Mouse (Mus musculus) small intestine, adult 2 months (tissue): Measurements from ENCODE around the gene Sdsl. TPM values are rescaled to one million over a fixed set of nuclear protein-coding genes. Genes with fewer than 3 reads are reported as not detected.

ENCODE experiments used
- H3K27ac ChIP-seq: fragments of 200-500 bp; 2 replicates; pipeline ENCODE4 v1.5.1; 2012; ENCODE audit warnings: low read depth, low read length, control low read depth, inconsistent platforms; ENCODE audit not compliant: insufficient read depth
- H3K27me3 ChIP-seq: fragments of 200-500 bp; 2 replicates; pipeline ENCODE4 v1.6.1; 2012; ENCODE audit warnings: mild to moderate bottlenecking, moderate library complexity, low read length, inconsistent platforms; ENCODE audit not compliant: control insufficient read depth, insufficient read depth
- H3K36me3 ChIP-seq: fragments of 200-500 bp; 2 replicates; pipeline ENCODE4 v1.6.1; 2012; ENCODE audit warnings: mild to moderate bottlenecking, low read length, control low read depth, inconsistent platforms; ENCODE audit not compliant: control insufficient read depth, insufficient read depth
- H3K4me1 ChIP-seq: fragments of 200-500 bp; 2 replicates; pipeline ENCODE4 v1.6.1; 2012; ENCODE audit warnings: low read length, inconsistent platforms, mixed read lengths; ENCODE audit not compliant: control insufficient read depth, insufficient read depth, insufficient read length
- H3K4me3 ChIP-seq: fragments of 200-500 bp; 2 replicates; pipeline ENCODE4 v1.5.1; 2012; ENCODE audit warnings: low read depth, mild to moderate bottlenecking, control low read depth, inconsistent platforms, low read length, moderate library complexity
- CTCF ChIP-seq: fragments of 200-500 bp; IDR thresholded peaks from 2 replicates; pipeline ENCODE4 v1.5.1; 2012; ENCODE audit warnings: low read depth, mild to moderate bottlenecking, control low read depth, inconsistent platforms, low read length, moderate library complexity, mixed read lengths; ENCODE audit not compliant: insufficient replicate concordance, insufficient read length; ENCODE audit errors: extremely low read depth
- POLR2A ChIP-seq: fragments of 200-500 bp; IDR thresholded peaks from 2 replicates; pipeline ENCODE4 v1.6.1; 2012; ENCODE audit warnings: low read depth, mild to moderate bottlenecking, control low read depth, inconsistent platforms, low read length, moderate library complexity
- WGBS: fragments of 180-500 bp; shearing (Covaris S2); methylation state at CpG from one replicate; pipeline ENCODE4 v1.1.7; 2018; 5-methylcytosine and 5-hydroxymethylcytosine counted together
- polyA plus RNA-seq: library from polyadenylated mRNA; depleted of rRNA; stranded (reverse); fragments of >200 nt; gene quantifications from 2 replicates; pipeline ENCODE4 v1.2.3, GENCODE M21; 2012

Sdsl gene
- polyA plus RNA-seq, 1 experiment: 46.4 TPM

DNA sequence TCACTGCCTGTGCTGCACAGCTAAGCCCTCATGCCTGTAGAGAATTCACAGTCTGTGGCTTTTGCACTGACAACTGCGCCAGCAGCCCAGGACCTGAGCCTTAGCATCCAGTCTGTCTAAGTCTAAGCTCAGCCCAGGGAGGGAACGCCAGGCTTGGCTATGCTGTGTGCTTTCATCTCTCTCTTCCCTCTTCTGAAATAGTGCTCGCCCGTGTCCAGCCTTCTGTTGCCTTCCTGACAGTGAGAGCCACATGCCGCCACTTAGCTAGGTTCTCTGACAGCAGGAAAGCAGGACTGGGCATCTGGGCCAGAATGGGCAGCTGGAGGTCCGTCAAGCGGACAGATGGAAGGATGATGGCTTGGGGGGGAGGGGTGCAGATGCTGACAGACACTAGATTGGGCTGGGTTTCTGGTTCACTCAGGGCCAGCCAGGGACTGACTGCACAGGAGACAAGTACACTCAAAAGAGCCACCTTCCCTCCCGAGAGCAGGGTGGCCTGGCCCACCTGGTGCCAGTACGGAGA is 21.3 kb upstream of the Sdsl start:
- TF ChIP-seq POLR2A: no peak
- no peak for TF ChIP-seq CTCF
- H3K36me3 ChIP-seq: peaks cover 1% of the 10 kb centered on the region; the same call in 1 of the 2 replicates
- H3K27ac ChIP-seq: no peak overlapping the region
- no peaks in the 10 kb centered on the region for H3K4me1 ChIP-seq
- no peaks in the 10 kb centered on the region for H3K27me3 ChIP-seq
- WGBS: 93% methylated on average over 9 of the region's 9 CpGs
- no peak overlapping the region for H3K4me3 ChIP-seq

DNA sequence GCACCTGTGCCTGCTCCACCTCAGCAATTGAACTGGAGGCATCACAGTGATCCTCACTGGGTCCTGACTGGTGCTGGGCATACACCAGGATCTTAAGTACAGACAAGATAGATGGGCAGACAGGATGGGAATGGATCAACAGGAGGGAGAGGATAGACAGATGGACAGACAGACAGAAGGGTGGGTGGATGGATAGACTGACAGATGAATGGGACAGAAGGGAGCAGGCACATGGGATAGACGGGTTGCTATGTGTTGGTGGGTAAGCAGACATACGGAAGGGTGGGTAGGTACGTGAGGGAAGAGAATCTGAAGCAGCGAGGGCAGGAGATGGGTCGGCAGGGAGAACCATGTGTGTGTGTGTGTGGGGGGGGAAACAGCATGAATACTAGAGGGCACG is 20.8 kb upstream of the Sdsl start:
- Histone ChIP-seq H3K36me3 (no peaks in the 10 kb centered on the region; the same call in 1 of the 2 replicates), H3K4me3 (no peak overlapping the region), H3K27me3 (no peaks in the 10 kb centered on the region), H3K27ac (no peak overlapping the region), H3K4me1 (no peaks in the 10 kb centered on the region)
- 95% methylated on average over 6 of the region's 6 CpGs for WGBS
- TF ChIP-seq CTCF: no peak
- TF ChIP-seq POLR2A: no peak

DNA sequence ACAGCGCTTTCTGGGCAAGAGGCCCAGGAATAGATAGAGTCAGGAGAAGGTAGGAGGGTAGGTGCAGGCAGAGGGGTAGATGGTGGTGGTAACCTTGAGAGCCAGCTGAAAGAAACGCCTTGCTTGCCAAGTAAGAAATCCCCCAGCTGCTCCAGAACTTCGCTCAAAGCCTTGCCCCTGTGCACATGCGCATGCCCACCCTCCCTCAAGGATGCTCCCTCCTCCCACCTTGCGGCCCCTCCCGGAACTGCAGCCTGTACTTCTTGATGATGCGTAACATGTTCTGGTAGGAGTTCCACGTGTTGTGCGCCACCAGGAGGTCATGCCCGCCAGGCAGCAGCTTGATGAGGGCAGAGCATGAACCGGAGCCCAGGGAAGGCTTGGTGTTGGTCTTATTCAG is 19.8 kb upstream of the Sdsl start:
- Histone ChIP-seq H3K36me3 (no peaks in the 10 kb centered on the region; the same call in 1 of the 2 replicates), H3K4me1 (peaks cover 3% of the 10 kb centered on the region; the same call in 1 of the 2 replicates), H3K27me3 (no peaks in the 10 kb centered on the region), H3K27ac (no peak overlapping the region), H3K4me3 (no peak overlapping the region)
- 79% methylated on average over 11 of the region's 11 CpGs for WGBS
- TF ChIP-seq CTCF: no peak
- TF ChIP-seq POLR2A: no peak

DNA sequence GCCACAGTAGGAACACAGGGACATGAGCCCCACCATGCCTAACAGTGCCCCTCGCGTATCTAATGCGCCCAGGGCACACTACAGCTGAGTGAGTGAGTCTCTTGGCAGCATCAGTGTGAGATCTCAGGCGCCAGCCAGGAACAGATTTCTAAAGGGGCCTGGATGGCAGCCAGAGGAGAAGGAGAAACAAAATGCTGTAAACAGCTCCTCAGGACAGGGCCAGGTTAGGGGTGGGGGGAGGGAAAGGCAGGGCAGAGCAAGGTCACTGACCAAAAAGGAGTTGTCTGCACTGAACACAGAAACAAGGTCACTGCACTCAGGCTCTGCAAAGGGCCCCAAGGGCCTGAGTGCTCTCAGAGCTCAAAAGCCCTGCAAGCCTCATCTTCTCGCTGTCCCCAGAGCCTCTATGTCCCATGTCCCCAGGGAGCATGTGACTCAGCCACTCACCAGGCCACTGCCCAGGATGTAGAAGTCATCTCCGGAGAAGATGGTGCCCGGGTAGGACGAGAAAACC is 18.1 kb upstream of the Sdsl start:
- Histone ChIP-seq H3K27me3 (no peaks in the 10 kb centered on the region), H3K27ac (no peak overlapping the region), H3K4me1 (peaks cover 6% of the 10 kb centered on the region; the same call in 1 of the 2 replicates), H3K4me3 (no peak overlapping the region), H3K36me3 (peaks cover 6% of the 10 kb centered on the region; the same call in 1 of the 2 replicates)
- TF ChIP-seq CTCF (no peak), POLR2A (no peak)
- WGBS: 69% methylated on average over 8 of the region's 8 CpGs

DNA sequence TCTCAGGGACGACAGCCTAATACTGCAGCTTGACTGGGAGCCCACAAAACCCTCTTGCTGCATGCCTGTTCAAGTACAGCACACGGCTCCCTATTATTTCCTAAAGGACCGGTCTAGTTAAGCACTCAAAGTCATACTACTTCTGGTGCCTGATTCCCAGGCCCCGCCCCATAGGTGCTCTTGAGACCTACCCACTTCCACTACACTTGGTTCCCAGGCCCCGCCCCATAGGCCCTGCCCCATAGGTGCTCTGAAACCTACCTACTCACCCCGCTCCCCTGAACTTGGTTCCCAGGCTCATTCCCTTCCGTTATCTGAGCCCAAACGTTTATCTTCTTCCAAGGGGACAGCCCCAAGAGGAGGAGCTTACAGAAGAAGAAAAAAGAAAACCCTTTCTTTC is 15.2 kb upstream of the Sdsl start:
- Histone ChIP-seq H3K4me1 (peaks cover 6% of the 10 kb centered on the region; the same call in 1 of the 2 replicates), H3K27me3 (no peaks in the 10 kb centered on the region), H3K36me3 (peaks cover 6% of the 10 kb centered on the region; the same call in 1 of the 2 replicates), H3K27ac (no peak overlapping the region), H3K4me3 (no peak overlapping the region)
- TF ChIP-seq POLR2A: no peak
- no peak for TF ChIP-seq CTCF
- 47% methylated on average over 8 of the region's 8 CpGs for WGBS

DNA sequence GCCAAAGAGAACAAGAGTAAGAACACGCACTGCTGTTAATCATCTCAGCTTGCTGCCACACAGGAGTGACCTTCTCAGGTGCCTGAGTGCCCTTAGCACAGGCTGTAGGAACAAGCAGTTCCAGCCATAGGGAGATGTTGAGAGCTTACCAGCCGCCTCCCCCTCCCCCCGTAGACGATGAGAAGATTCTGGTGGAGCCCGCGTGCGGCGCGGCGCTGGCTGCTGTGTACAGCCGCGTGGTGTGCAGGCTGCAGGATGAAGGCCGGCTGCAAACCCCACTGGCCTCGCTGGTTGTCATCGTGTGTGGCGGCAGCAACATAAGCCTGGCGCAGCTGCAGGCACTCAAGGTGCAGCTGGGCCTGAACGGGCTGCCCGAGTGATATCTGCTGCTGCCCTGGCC is 10.8 kb upstream of the Sdsl start:
- 79% methylated on average over 19 of the region's 19 CpGs for WGBS
- H3K4me1 ChIP-seq: peaks cover 6% of the 10 kb centered on the region; the same call in 1 of the 2 replicates
- H3K36me3 ChIP-seq: peaks cover 6% of the 10 kb centered on the region; the same call in 1 of the 2 replicates
- no peaks in the 10 kb centered on the region for H3K27me3 ChIP-seq
- TF ChIP-seq POLR2A: no peak
- no peak for TF ChIP-seq CTCF
- H3K4me3 ChIP-seq: no peak overlapping the region
- H3K27ac ChIP-seq: no peak overlapping the region

DNA sequence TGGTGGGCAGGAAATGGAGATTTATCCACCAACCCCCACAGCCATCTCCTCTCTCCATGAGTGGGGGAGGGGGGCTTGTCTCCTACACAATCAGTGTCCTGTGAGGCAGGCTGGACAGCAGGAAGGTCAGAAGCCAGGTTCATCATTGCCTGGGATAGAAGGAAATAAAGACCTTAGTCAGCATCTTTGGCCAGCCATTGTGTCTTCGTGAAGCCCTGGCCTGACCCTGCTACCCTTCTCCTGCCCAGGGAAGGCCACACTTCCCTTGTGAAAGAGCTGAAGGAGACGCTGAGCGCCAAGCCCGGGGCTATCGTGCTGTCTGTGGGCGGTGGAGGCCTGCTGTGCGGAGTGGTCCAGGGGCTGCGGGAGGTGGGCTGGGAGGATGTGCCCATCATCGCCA is 8.6 kb upstream of the Sdsl start:
- 79% methylated on average over 9 of the region's 9 CpGs for WGBS

More for the DNA sequence above, 8.6 kb upstream of the Sdsl start:
- Histone ChIP-seq H3K27ac (no peak overlapping the region), H3K4me1 (no peaks in the 10 kb centered on the region), H3K4me3 (no peak overlapping the region), H3K36me3 (peaks cover 3% of the 10 kb centered on the region; the same call in 1 of the 2 replicates), H3K27me3 (no peaks in the 10 kb centered on the region)
- TF ChIP-seq CTCF: no peak
- no peak for TF ChIP-seq POLR2A
